Mouse (Mus musculus) stomach, postnatal 0 days (tissue): ENCODE measurements around the gene Bpifa6.

Experiments used
- CTCF ChIP-seq: IDR thresholded peaks from 2 replicates; pipeline ENCODE4 v1.5.1; 2016; ENCODE audit warnings: antibody characterized with exemption, low read depth, mild to moderate bottlenecking, moderate library complexity
- EP300 ChIP-seq: optimal IDR thresholded peaks from 2 replicates; pipeline ENCODE3; 2016; ENCODE audit warnings: antibody characterized with exemption

GRCm38 (mm10) chr2:154000501-154000900 is 25.8 kb downstream of the Bpifa6 start:
- TF ChIP-seq CTCF (no peak), EP300 (no peak)
